Mouse (Mus musculus) neural tube, embryonic 14.5 days (tissue): ENCODE data around the gene Gm49354. TPM values are rescaled to one million over a fixed set of nuclear protein-coding genes. Genes with fewer than 3 reads are reported as not detected.
"Not testable (repeated sequence)": the region's sequence is repeated elsewhere in the genome, so short reads cannot be mapped to it uniquely, and the experiment has no call there.

ENCODE experiments used
- ATAC-seq: fragments of 200-750 bp; cut with Nextera tagmentation; 2 replicates; pipeline ENCODE4 v1.8.0; 2017; ENCODE audit warnings: low read depth, mild to moderate bottlenecking, moderate TSS enrichment, moderate library complexity
- H3K27ac ChIP-seq: fragments of 300-500 bp; sonication (generic); 2 replicates; pipeline ENCODE4 v1.5.1; 2014; ENCODE audit warnings: low read depth, mild to moderate bottlenecking, control low read depth, low read length, moderate library complexity, mixed read lengths
- H3K27me3 ChIP-seq: fragments of 300-500 bp; sonication (generic); 2 replicates; pipeline ENCODE4 v1.6.1; 2014; ENCODE audit warnings: low read length; ENCODE audit not compliant: control insufficient read depth, insufficient read depth
- H3K36me3 ChIP-seq: fragments of 300-500 bp; sonication (generic); 2 replicates; pipeline ENCODE4 v1.6.1; 2014; ENCODE audit warnings: low read length, mixed read lengths; ENCODE audit not compliant: control insufficient read depth, insufficient read depth
- H3K4me1 ChIP-seq: fragments of 300-500 bp; sonication (generic); 2 replicates; pipeline ENCODE4 v1.6.1; 2014; ENCODE audit warnings: low read length; ENCODE audit not compliant: control insufficient read depth, insufficient read depth
- H3K4me2 ChIP-seq: fragments of 300-500 bp; sonication (generic); 2 replicates; pipeline ENCODE4 v1.6.1; 2014; ENCODE audit warnings: mild to moderate bottlenecking, low read depth, low read length, control low read depth
- H3K4me3 ChIP-seq: fragments of 300-500 bp; sonication (generic); 2 replicates; pipeline ENCODE4 v1.5.1; 2014; ENCODE audit warnings: low read depth, low read length, control low read depth, mixed read lengths
- H3K9ac ChIP-seq: fragments of 300-500 bp; sonication (generic); replicated peaks from 2 replicates; pipeline ENCODE4 v1.6.1; 2014; ENCODE audit warnings: low read depth, mild to moderate bottlenecking, control low read depth, low read length, mixed read lengths
- H3K9me3 ChIP-seq: fragments of 300-500 bp; sonication (generic); 2 replicates; pipeline ENCODE4 v1.6.1; 2016; ENCODE audit warnings: low read length; ENCODE audit not compliant: control insufficient read depth
- WGBS: fragments of 180-500 bp; shearing (Covaris S2); extraction: QIAGEN DNeasy Blood & Tissue Kit; methylation state at CpG from one replicate; pipeline ENCODE4 v1.1.7; 2014; 5-methylcytosine and 5-hydroxymethylcytosine counted together
- polyA plus RNA-seq: library from polyadenylated mRNA; unstranded; fragments of >200 nt; fragmentation: Nextera tagmentation; extraction: Ambion mirVana; gene quantifications from 2 replicates; pipeline ENCODE4 v1.2.1, GENCODE M21; 2014

Gm49354 gene
- polyA plus RNA-seq, 1 experiment from 2014 or later = not detected

GRCm38 (mm10) chr13:59800077-59800476, 18.0 kb upstream of the Gm49354 start:
- 92% methylated on average over 2 of the region's 2 CpGs for WGBS
- no peak overlapping the region for H3K4me3 ChIP-seq
- no peaks in the 10 kb centered on the region for H3K9me3 ChIP-seq
- no peak overlapping the region for H3K9ac ChIP-seq
- H3K4me1 ChIP-seq = no peaks in the 10 kb centered on the region
- ATAC-seq = no peak
- peaks cover 92% of the 10 kb centered on the region for H3K36me3 ChIP-seq
- H3K27me3 ChIP-seq = no peaks in the 10 kb centered on the region
- no peak overlapping the region for H3K27ac ChIP-seq
- H3K4me2 ChIP-seq = no peak overlapping the region

GRCm38 (mm10) chr13:59798306-59798705, 16.3 kb upstream of the Gm49354 start:
- Histone ChIP-seq H3K4me1 (no peaks in the 10 kb centered on the region), H3K9me3 (no peaks in the 10 kb centered on the region), H3K27me3 (no peaks in the 10 kb centered on the region), H3K27ac (no peak overlapping the region), H3K9ac (no peak overlapping the region), H3K4me2 (no peak overlapping the region), H3K36me3 (peaks cover 88% of the 10 kb centered on the region), H3K4me3 (no peak overlapping the region)
- no peak for ATAC-seq
- WGBS = 100% methylated on average over 1 of the region's 1 CpGs

- Histone ChIP-seq H3K4me1 (no peaks in the 10 kb centered on the region), H3K27ac (no peak overlapping the region), H3K9ac (no peak overlapping the region), H3K27me3 (no peaks in the 10 kb centered on the region), H3K9me3 (no peaks in the 10 kb centered on the region), H3K36me3 (peaks cover 81% of the 10 kb centered on the region), H3K4me2 (no peak overlapping the region), H3K4me3 (no peak overlapping the region)
- 93% methylated on average over 9 of the region's 9 CpGs for WGBS
- ATAC-seq = no peak
These were observed 14.4 kb upstream of the Gm49354 start for GRCm38 (mm10) chr13:59796466-59796848.

- no peaks in the 10 kb centered on the region for H3K9me3 ChIP-seq
- peaks cover 77% of the 10 kb centered on the region for H3K36me3 ChIP-seq
- H3K27me3 ChIP-seq = no peaks in the 10 kb centered on the region
- no peak overlapping the region for H3K4me3 ChIP-seq
- H3K9ac ChIP-seq = no peak overlapping the region
- ATAC-seq = no peak
- H3K4me2 ChIP-seq = no peak overlapping the region
- no peaks in the 10 kb centered on the region for H3K4me1 ChIP-seq
- H3K27ac ChIP-seq = no peak overlapping the region
- 96% methylated on average over 6 of the region's 6 CpGs for WGBS
These were observed 13.9 kb upstream of the Gm49354 start for GRCm38 (mm10) chr13:59795807-59796465.

- no peak overlapping the region for H3K27ac ChIP-seq
- WGBS = 97% methylated on average over 1 of the region's 1 CpGs
- H3K9me3 ChIP-seq = no peaks in the 10 kb centered on the region
- H3K4me2 ChIP-seq = no peak overlapping the region
- ATAC-seq = no peak
- H3K27me3 ChIP-seq = no peaks in the 10 kb centered on the region
- peaks cover 72% of the 10 kb centered on the region for H3K36me3 ChIP-seq
- no peaks in the 10 kb centered on the region for H3K4me1 ChIP-seq
- no peak overlapping the region for H3K9ac ChIP-seq
- no peak overlapping the region for H3K4me3 ChIP-seq
These were observed 12.7 kb upstream of the Gm49354 start for GRCm38 (mm10) chr13:59794786-59795185.

GRCm38 (mm10) chr13:59779744-59780264, 2.2 kb downstream of the Gm49354 start:
- WGBS = 100% methylated on average over 1 of the region's 1 CpGs

GRCm38 (mm10) chr13:59779213-59779612, 2.8 kb downstream of the Gm49354 start:
- H3K4me1 ChIP-seq = no peaks in the 10 kb centered on the region
- H3K9me3 ChIP-seq = no peaks in the 10 kb centered on the region
- WGBS = 93% methylated on average over 4 of the region's 4 CpGs
- no peak for ATAC-seq
- peaks cover 79% of the 10 kb centered on the region for H3K36me3 ChIP-seq
- H3K4me3 ChIP-seq = no peak overlapping the region
- no peak overlapping the region for H3K27ac ChIP-seq
- H3K9ac ChIP-seq = no peak overlapping the region
- H3K27me3 ChIP-seq = no peaks in the 10 kb centered on the region
- no peak overlapping the region for H3K4me2 ChIP-seq

More at GRCm38 (mm10) chr13:59779744-59780264, 2.2 kb downstream of the Gm49354 start:
- peaks cover 82% of the 10 kb centered on the region for H3K36me3 ChIP-seq
- H3K9ac ChIP-seq, ATAC-seq, H3K4me3 ChIP-seq, H3K4me1 ChIP-seq, H3K27me3 ChIP-seq, H3K4me2 ChIP-seq, H3K9me3 ChIP-seq, H3K27ac ChIP-seq: not testable (repeated sequence)

- WGBS = 81% methylated on average over 3 of the region's 3 CpGs
- H3K36me3 ChIP-seq = peaks cover 43% of the 10 kb centered on the region
- ATAC-seq = no peak
These were observed 6.9 kb downstream of the Gm49354 start for GRCm38 (mm10) chr13:59775168-59775567.

GRCm38 (mm10) chr13:59771257-59771656, 10.8 kb downstream of the Gm49354 start:
- Histone ChIP-seq H3K4me3 (no peak overlapping the region), H3K27ac (peak overlapping the region; percentile 95), H3K27me3 (no peaks in the 10 kb centered on the region), H3K4me2 (peak overlapping the region; percentile 64; the same call in 1 of the 2 replicates), H3K4me1 (peaks cover 26% of the 10 kb centered on the region), H3K9me3 (no peaks in the 10 kb centered on the region), H3K9ac (no peak overlapping the region), H3K36me3 (peaks cover 17% of the 10 kb centered on the region)
- WGBS = 57% methylated on average over 9 of the region's 9 CpGs
- ATAC-seq = no peak

More at GRCm38 (mm10) chr13:59775168-59775567, 6.9 kb downstream of the Gm49354 start:
- H3K4me1 ChIP-seq = 0 out of 2 replicates have a peak, but pooled peaks cover 3% of the 10 kb centered on the region
- H3K27ac ChIP-seq = no peak overlapping the region
- H3K4me3 ChIP-seq = no peak overlapping the region
- H3K9ac ChIP-seq = no peak overlapping the region
- no peak overlapping the region for H3K4me2 ChIP-seq
- no peaks in the 10 kb centered on the region for H3K9me3 ChIP-seq
- no peaks in the 10 kb centered on the region for H3K27me3 ChIP-seq
